Mouse (Mus musculus): Measurements from ENCODE around the gene Rrbp1. TPM values are rescaled to one million over a fixed set of nuclear protein-coding genes. Genes with fewer than 3 reads are reported as not detected.

Rrbp1 gene
- total and polyA plus RNA-seq, 3 experiments = 56.7 to 128 (median 127) TPM

DNA sequence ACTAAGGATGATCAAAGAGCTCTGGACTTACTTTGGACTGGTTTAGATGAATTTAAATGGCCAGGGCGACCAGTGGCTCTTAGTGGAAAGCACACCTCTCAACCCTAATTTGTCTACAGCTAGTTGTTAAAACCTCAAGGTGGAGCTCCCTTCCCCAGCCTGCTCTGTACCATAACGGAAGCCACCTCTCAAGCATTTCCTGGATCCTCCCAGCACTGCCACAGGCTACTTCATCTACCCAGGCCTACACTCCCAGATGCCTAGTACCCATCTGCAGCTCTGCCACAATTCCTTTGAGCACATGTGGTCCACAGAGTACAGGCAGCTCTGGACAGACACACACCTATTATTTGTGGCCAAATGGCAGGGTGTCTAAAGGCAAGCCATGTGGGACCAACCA, 27.6 kb downstream of the Rrbp1 start:
- Histone ChIP-seq H3K36me3 (ENCODE audit: control insufficient read depth in 1 of 2, insufficient read depth in 2 of 2, low read length in 2 of 2) (peaks cover 9 to 12% of the 10 kb centered on the region in 2 experiments), H3K9me3 (replicated peaks; ENCODE audit: insufficient read depth, low read length) (no peaks in the 10 kb centered on the region), H3K79me2 (ENCODE audit: control insufficient read depth, insufficient read depth, low read length, poor library complexity) (peaks cover 1% of the 10 kb centered on the region; the same call in 1 of the 2 replicates), H3K4me1 (ENCODE audit: control insufficient read depth in 1 of 2, insufficient read depth in 2 of 2, low read length in 2 of 2) (peaks cover 3 to 16% of the 10 kb centered on the region in 2 experiments; a peak in 2 of 4 replicates), H3K4me3 (ENCODE audit: control insufficient read depth in 1 of 2, insufficient read depth in 1 of 2, low read depth in 2 of 2, low read length in 2 of 2) (no peak overlapping the region), H3K27me3 (ENCODE audit: control insufficient read depth in 1 of 2, insufficient read depth in 2 of 2, low read length in 2 of 2) (no peaks in the 10 kb centered on the region), H3K27ac (ENCODE audit: control insufficient read depth, low read depth, low read length) (no peak overlapping the region), H3K9ac (ENCODE audit: control insufficient read depth, low read depth, low read length, poor library complexity, severe bottlenecking) (no peak overlapping the region)
- DNase-seq (ENCODE audit: low read depth, low spot score) = no peak
- TF ChIP-seq ZKSCAN1 (IDR thresholded peaks at IDR 0.05; ENCODE audit: low read depth, low read length) (no peak), GATA1 (IDR thresholded peaks at IDR 0.05; ENCODE audit: low read depth, low read length) (no peak), MAX (IDR thresholded peaks at IDR 0.05; ENCODE audit: low read length) (no peak), NRF1 (IDR thresholded peaks at IDR 0.05; ENCODE audit: insufficient read depth, low read depth, low read length, poor library complexity, severe bottlenecking) (no peak), HCFC1 (IDR thresholded peaks at IDR 0.05; ENCODE audit: low read depth, low read length) (no peak), ZC3H11A (IDR thresholded peaks at IDR 0.05; ENCODE audit: low read depth, low read length) (no peak), CTCF (IDR thresholded peaks at IDR 0.05 in 2 of 3, conservative IDR thresholded peaks at IDR 0.05 in 1 of 3; ENCODE audit: control insufficient read depth in 1 of 3, insufficient read depth in 1 of 3, low read depth in 2 of 3, low read length in 3 of 3, poor library complexity in 1 of 3, severe bottlenecking in 1 of 3) (no peak), USF2 (IDR thresholded peaks at IDR 0.05; ENCODE audit: borderline replicate concordance in 1 of 2, insufficient read depth in 1 of 2, low read depth in 1 of 2, low read length in 2 of 2) (no peak), RAD21 (IDR thresholded peaks at IDR 0.05; ENCODE audit: low read depth, low read length) (no peak), ETS1 (IDR thresholded peaks at IDR 0.05; ENCODE audit: low read depth, low read length) (no peak), MYB (IDR thresholded peaks at IDR 0.05; ENCODE audit: low read depth, low read length) (no peak)

DNA sequence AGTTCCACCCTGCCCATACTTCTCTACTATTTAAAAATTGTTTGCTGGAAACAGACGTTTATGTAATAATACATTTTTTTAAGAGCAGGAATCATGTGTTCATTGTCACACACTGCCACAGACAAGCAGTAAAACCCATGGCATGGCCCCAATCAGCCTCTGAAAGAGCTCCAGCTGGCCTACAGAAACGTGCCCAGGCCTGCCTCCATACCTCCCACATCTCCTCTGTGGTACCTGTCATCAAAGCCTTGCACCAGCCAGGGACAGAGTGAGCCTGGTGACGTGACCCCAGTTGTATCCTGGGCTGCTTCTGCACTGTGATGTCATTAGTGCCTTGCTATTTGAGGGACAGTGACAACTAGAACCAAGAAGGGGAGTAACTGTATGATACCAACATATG, 28.2 kb downstream of the Rrbp1 start:
- Histone ChIP-seq H3K9ac (ENCODE audit: control insufficient read depth, low read depth, low read length, poor library complexity, severe bottlenecking) (no peak overlapping the region), H3K79me2 (ENCODE audit: control insufficient read depth, insufficient read depth, low read length, poor library complexity) (peaks cover 1% of the 10 kb centered on the region; the same call in 1 of the 2 replicates), H3K27me3 (ENCODE audit: control insufficient read depth in 1 of 2, insufficient read depth in 2 of 2, low read length in 2 of 2) (no peaks in the 10 kb centered on the region), H3K4me3 (ENCODE audit: control insufficient read depth in 1 of 2, insufficient read depth in 1 of 2, low read depth in 2 of 2, low read length in 2 of 2) (no peak overlapping the region), H3K36me3 (ENCODE audit: control insufficient read depth in 1 of 2, insufficient read depth in 2 of 2, low read length in 2 of 2) (peaks cover 9 to 12% of the 10 kb centered on the region in 2 experiments), H3K9me3 (replicated peaks; ENCODE audit: insufficient read depth, low read length) (no peaks in the 10 kb centered on the region), H3K4me1 (ENCODE audit: control insufficient read depth in 1 of 2, insufficient read depth in 2 of 2, low read length in 2 of 2) (peaks cover 3 to 16% of the 10 kb centered on the region in 2 experiments; a peak in 2 of 4 replicates), H3K27ac (ENCODE audit: control insufficient read depth, low read depth, low read length) (no peak overlapping the region)
- no peak for DNase-seq (ENCODE audit: low read depth, low spot score)
- TF ChIP-seq MYC (IDR thresholded peaks at IDR 0.05; ENCODE audit: low read depth, low read length) (no peak), TAL1 (IDR thresholded peaks at IDR 0.05; ENCODE audit: low read length) (no peak), SIN3A (IDR thresholded peaks at IDR 0.05; ENCODE audit: low read length) (no peak), JUND (IDR thresholded peaks at IDR 0.05; ENCODE audit: low read depth, low read length) (no peak), ZNF384 (IDR thresholded peaks at IDR 0.05; ENCODE audit: low read depth, low read length) (no peak), ETS1 (IDR thresholded peaks at IDR 0.05; ENCODE audit: low read depth, low read length) (no peak), POLR2A (IDR thresholded peaks at IDR 0.05; ENCODE audit: control insufficient read depth in 1 of 2, insufficient read depth in 1 of 2, low read depth in 1 of 2, low read length in 2 of 2, poor library complexity in 1 of 2) (no peak), CHD1 (IDR thresholded peaks at IDR 0.05; ENCODE audit: low read depth, low read length) (no peak), GATA1 (IDR thresholded peaks at IDR 0.05; ENCODE audit: low read depth, low read length) (no peak), POLR2AphosphoS2 (IDR thresholded peaks at IDR 0.05; ENCODE audit: low read length) (no peak), ELF1 (IDR thresholded peaks at IDR 0.05; ENCODE audit: low read depth, low read length) (no peak), EP300 (IDR thresholded peaks at IDR 0.05; ENCODE audit: low read depth in 1 of 2, low read length in 2 of 2) (no peak), RAD21 (IDR thresholded peaks at IDR 0.05; ENCODE audit: low read depth, low read length) (no peak), E2F4 (IDR thresholded peaks at IDR 0.05; ENCODE audit: borderline replicate concordance, low read depth, low read length) (no peak), POLR2AphosphoS5 (IDR thresholded peaks at IDR 0.05; ENCODE audit: borderline replicate concordance, low read depth, low read length) (no peak), KAT2A (conservative IDR thresholded peaks at IDR 0.05; ENCODE audit: low read depth, low read length) (no peak)
